Mouse (Mus musculus): ENCODE data around the gene Ccdc107.

GRCm38 (mm10) chr4:43513300-43513699 is 20.6 kb downstream of the Ccdc107 start:
- TF ChIP-seq CTCF (IDR thresholded peaks at IDR 0.05; ENCODE audit: control insufficient read depth, insufficient read depth, insufficient replicate concordance, low read depth, low read length) (no peak), POLR2A (IDR thresholded peaks at IDR 0.05; ENCODE audit: control insufficient read depth, low read depth, low read length) (no peak)
